Mouse (Mus musculus): ENCODE data around the gene Rdh12.

The Rdh12 gene

DNA sequence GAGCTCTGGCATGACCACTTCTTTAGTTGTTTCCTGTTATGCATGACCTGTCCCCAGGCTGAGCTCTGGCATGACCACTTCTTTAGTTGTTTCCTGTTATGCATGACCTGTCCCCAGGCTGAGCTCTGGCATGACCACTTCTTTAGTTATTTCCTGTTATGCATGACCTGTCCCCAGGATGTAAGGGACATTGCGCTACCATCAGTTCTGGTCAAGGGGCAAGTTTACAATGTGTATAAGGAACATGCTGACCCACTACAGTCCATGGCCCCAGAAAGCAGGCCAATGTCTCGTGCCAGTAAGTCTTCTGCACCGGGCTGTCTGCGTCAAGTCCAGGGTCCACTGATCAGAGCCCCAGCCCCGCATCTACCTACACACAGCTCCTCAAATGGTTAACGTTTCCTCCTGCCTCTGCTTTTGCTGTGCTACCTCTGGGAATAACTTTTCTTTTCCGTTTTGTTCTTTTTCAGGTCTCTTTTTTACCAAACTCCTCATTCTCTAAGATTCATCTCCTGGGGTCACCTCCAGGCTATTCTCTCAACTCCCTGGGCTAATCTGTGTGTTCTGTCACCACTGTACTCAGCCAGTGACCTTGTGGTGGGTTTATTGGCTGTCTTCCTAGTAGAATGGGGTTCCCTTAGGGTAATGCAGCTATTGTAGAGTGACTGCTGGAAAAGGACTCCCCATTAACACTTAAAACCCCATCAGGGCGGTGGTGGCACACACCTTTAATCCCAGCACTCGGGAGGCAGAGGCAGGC, 44.8 kb downstream of the Rdh12 start:
- DNase-seq (ENCODE audit: low read depth, low spot score) = no peak

DNA sequence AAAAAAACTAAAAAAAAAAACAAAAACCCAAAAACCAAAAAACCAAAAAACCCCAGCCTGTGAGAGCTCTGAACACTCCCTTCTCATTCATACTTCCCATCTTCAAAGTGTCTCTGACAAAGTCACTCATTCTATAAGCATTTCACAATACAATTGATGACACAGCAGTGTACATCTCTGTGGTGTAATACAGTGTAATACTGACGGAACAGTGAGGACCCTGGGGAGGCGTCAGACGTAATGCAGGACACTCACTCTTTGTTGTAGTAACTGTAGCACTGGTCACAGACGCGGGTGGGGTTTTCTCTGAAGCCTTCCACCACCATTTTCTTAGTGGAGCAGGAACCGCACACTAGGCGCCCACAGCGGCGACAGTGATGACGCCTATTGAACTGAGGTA, 46.3 kb downstream of the Rdh12 start:
- no peak for DNase-seq (ENCODE audit: low read depth, low spot score)

- no peak for DNase-seq (ENCODE audit: low read depth, low spot score)
These were observed 51.4 kb downstream of the Rdh12 start for GRCm38 (mm10) chr12:79260154-79260553.

- peak; percentile 60 for DNase-seq (ENCODE audit: low read depth, low spot score)
These were observed 52.3 kb downstream of the Rdh12 start for GRCm38 (mm10) chr12:79261035-79261434.
